Mouse (Mus musculus): ENCODE data around the gene Fa2h.

Gene Fa2h

GRCm38 (mm10) chr8:111299821-111300568, 93.6 kb downstream of the Fa2h start, which contains the start of gene Rfwd3:
Gene Rfwd3, minus strand, starts transcription at chr8:111300222.
- DNase-seq (ENCODE audit: low spot score) = peak; percentile 99

- DNase-seq (ENCODE audit: low spot score) = peak; percentile 71
Measured at GRCm38 (mm10) chr8:111299363-111299820, 94.2 kb downstream of the Fa2h start.

GRCm38 (mm10) chr8:111298011-111298410, 95.6 kb downstream of the Fa2h start:
- no peak for DNase-seq (ENCODE audit: low spot score)
